Mouse (Mus musculus): ENCODE data around the gene Lrrc23. TPM values are rescaled to one million over a fixed set of nuclear protein-coding genes. Genes with fewer than 3 reads are reported as not detected.
A peak's percentile ranks its signal among the peaks of the same experiment; 100 is the strongest.

Gene Lrrc23
- polyA plus RNA-seq, 2 experiments: 0.09 TPM; not detected in 1

DNA sequence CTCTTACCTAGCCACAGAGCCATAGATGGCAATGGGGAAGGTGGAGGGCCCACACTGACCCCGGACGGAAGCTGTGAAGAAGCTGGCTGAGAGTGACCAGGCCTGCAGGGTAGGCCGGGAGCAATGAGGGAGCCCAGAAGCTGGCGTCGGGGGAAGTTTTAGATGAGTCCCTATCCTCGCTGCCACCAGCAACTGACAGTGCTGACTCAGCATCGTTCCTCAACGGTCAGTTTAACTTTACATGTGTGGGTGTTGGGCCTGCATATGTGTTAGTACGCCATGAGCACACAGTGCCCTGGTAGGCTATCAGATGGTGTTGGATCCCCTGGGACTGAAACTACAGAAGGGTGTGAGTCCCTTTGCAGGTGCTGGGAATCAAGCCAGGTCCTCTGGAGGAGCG, 55.1 kb downstream of the Lrrc23 start:
- DNase-seq (ENCODE audit: low read depth in 3 of 3, low spot score in 3 of 3): no peak

DNA sequence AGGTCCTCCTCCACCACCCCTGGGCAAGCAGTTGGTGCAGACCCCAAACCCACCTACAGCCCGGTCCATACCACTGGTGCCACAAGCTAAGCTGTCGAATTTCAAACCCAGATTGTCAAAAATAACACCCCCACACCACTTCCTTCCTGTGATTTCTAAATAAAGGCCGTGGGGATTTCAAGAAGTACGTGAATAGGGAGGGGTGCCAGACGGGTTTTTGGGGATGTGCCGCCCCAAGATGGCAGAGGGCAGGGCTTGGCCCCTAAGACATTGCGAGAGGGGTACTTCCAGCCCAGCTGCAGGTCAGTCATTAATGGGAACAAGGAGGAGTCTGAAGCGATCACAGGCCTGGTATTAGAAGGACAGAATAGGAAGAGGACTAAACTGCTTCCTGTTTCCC, 56.0 kb downstream of the Lrrc23 start:
- H3K9ac ChIP-seq (replicated peaks): no peak overlapping the region
- DNase-seq (ENCODE audit: low read depth in 3 of 3, low spot score in 3 of 3) (no peak), ATAC-seq (ENCODE audit: insufficient read depth) (no peak)
- H3K9me3 ChIP-seq (ENCODE audit: control insufficient read depth, low read length): no peaks in the 10 kb centered on the region
- WGBS (ENCODE audit: insufficient replicate concordance): 43% methylated on average over 8 of the region's 8 CpGs
- no peaks in the 10 kb centered on the region; the same call in 1 of the 2 replicates for H3K36me3 ChIP-seq (replicated peaks; ENCODE audit: control insufficient read depth, insufficient read depth, low read depth)
- no peak overlapping the region for H3K27ac ChIP-seq
- no peak overlapping the region for H3K4me2 ChIP-seq (ENCODE audit: low read depth)
- no peaks in the 10 kb centered on the region for H3K27me3 ChIP-seq (ENCODE audit: control insufficient read depth, insufficient read depth, low read length)
- TF ChIP-seq EP300 (IDR thresholded peaks at IDR 0.05; ENCODE audit: low read depth) (no peak), CTCF (IDR thresholded peaks at IDR 0.05; ENCODE audit: low read depth) (no peak)
- H3K4me3 ChIP-seq (ENCODE audit: insufficient read depth in 1 of 2, low read depth in 2 of 2, low read length in 2 of 2): no peak overlapping the region
- H3K4me1 ChIP-seq (replicated peaks; ENCODE audit: control insufficient read depth in 2 of 2, insufficient read depth in 2 of 2, low read length in 1 of 2): peaks cover 21 to 22% of the 10 kb centered on the region in 2 experiments

More for the DNA sequence above, 55.1 kb downstream of the Lrrc23 start:
- no peak for ATAC-seq (ENCODE audit: insufficient read depth)
- no peak overlapping the region for H3K4me2 ChIP-seq (ENCODE audit: low read depth)
- WGBS (ENCODE audit: insufficient replicate concordance): 56% methylated on average over 10 of the region's 10 CpGs
- H3K9me3 ChIP-seq (ENCODE audit: control insufficient read depth, low read length): no peaks in the 10 kb centered on the region
- H3K27me3 ChIP-seq (ENCODE audit: control insufficient read depth, insufficient read depth, low read length): no peaks in the 10 kb centered on the region
- TF ChIP-seq CTCF (IDR thresholded peaks at IDR 0.05; ENCODE audit: low read depth): no peak
- no peak for TF ChIP-seq EP300 (IDR thresholded peaks at IDR 0.05; ENCODE audit: low read depth)
- no peak overlapping the region for H3K4me3 ChIP-seq (ENCODE audit: insufficient read depth in 1 of 2, low read depth in 2 of 2, low read length in 2 of 2)
- H3K9ac ChIP-seq (replicated peaks): no peak overlapping the region
- H3K27ac ChIP-seq: no peak overlapping the region
- no peaks in the 10 kb centered on the region; the same call in 1 of the 2 replicates for H3K36me3 ChIP-seq (replicated peaks; ENCODE audit: control insufficient read depth, insufficient read depth, low read depth)
- peaks cover 12 to 16% of the 10 kb centered on the region in 2 experiments for H3K4me1 ChIP-seq (replicated peaks; ENCODE audit: control insufficient read depth in 2 of 2, insufficient read depth in 2 of 2, low read length in 1 of 2)

DNA sequence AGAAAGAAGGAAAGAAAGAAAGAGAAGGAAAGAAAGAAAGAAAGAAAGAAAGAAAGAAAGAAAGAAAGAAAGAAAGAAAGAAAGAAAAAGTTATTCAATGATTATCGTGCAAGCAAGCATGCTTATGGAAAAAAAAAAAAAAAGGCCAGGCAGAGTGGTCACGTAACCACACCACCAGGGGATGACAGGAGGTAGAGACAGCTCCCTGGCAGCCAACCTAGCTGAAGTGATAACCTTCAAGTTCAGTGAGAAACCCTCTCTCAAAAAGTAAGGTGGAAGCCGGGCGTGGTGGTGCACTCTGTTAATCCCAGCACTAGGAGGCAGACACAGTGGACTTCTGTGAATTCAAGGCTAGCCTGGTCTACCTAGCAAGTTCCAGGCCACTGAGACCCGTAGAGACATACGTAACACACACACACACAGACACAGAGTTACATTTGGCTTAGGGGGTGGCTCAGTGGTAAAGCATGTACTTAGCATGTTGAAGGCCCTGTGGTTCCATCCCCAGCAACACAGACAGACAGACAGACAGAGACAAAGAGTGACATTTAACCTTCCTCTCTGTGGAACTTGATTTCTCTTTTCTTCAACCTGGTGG, 56.6 kb downstream of the Lrrc23 start:
- H3K4me1 ChIP-seq (replicated peaks; ENCODE audit: control insufficient read depth in 2 of 2, insufficient read depth in 2 of 2, low read length in 1 of 2): peaks cover 21 to 22% of the 10 kb centered on the region in 2 experiments
- 52% methylated on average over 6 of the region's 6 CpGs for WGBS (ENCODE audit: insufficient replicate concordance)
- H3K9ac ChIP-seq (replicated peaks): peak overlapping the region; percentile 23
- H3K27me3 ChIP-seq (ENCODE audit: control insufficient read depth, insufficient read depth, low read length): no peaks in the 10 kb centered on the region
- H3K4me2 ChIP-seq (ENCODE audit: low read depth): no peak overlapping the region
- H3K27ac ChIP-seq: no peak overlapping the region
- peak; percentile 17; the same call in 1 of the 2 replicates for TF ChIP-seq CTCF (IDR thresholded peaks at IDR 0.05; ENCODE audit: low read depth)
- TF ChIP-seq EP300 (IDR thresholded peaks at IDR 0.05; ENCODE audit: low read depth): no peak
- no peak for DNase-seq (ENCODE audit: low read depth in 3 of 3, low spot score in 3 of 3)
- H3K36me3 ChIP-seq (replicated peaks; ENCODE audit: control insufficient read depth, insufficient read depth, low read depth): no peaks in the 10 kb centered on the region; the same call in 1 of the 2 replicates
- no peaks in the 10 kb centered on the region for H3K9me3 ChIP-seq (ENCODE audit: control insufficient read depth, low read length)
- ATAC-seq (ENCODE audit: insufficient read depth): no peak
- H3K4me3 ChIP-seq (ENCODE audit: insufficient read depth in 1 of 2, low read depth in 2 of 2, low read length in 2 of 2): no peak overlapping the region

DNA sequence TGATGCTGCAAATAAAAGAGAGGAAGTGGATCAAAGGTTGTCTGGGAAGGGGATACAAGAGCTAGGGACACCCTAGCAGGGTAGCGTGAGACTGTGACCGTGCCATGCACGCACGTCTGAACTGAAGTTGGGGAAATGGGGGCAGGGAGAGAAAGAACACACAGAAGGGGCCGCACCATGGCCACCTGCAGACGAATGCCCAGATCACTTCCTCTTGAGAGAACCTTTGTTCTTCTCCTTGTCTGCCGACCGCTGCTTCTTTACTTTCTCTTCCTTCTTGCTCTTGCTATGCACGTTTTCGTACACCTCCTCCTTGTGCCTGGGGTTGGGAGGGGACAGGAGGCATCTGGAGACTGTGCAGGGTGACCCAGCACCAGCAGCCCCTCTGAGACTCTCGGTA, 58.6 kb downstream of the Lrrc23 start:
- Histone ChIP-seq H3K9me3 (ENCODE audit: control insufficient read depth, low read length) (no peaks in the 10 kb centered on the region), H3K4me1 (replicated peaks; ENCODE audit: control insufficient read depth in 2 of 2, insufficient read depth in 2 of 2, low read length in 1 of 2) (peaks cover 21 to 22% of the 10 kb centered on the region in 2 experiments), H3K4me3 (ENCODE audit: insufficient read depth in 1 of 2, low read depth in 2 of 2, low read length in 2 of 2) (no peak overlapping the region), H3K36me3 (replicated peaks; ENCODE audit: control insufficient read depth, insufficient read depth, low read depth) (peaks cover 8% of the 10 kb centered on the region), H3K27ac (peak overlapping the region; percentile 15; the same call in 1 of the 2 replicates), H3K27me3 (ENCODE audit: control insufficient read depth, insufficient read depth, low read length) (no peaks in the 10 kb centered on the region), H3K9ac (replicated peaks) (no peak overlapping the region), H3K4me2 (ENCODE audit: low read depth) (no peak overlapping the region)
- DNase-seq (ENCODE audit: low read depth in 3 of 3, low spot score in 3 of 3) (no peak), ATAC-seq (ENCODE audit: insufficient read depth) (no peak)
- no peak for TF ChIP-seq CTCF (IDR thresholded peaks at IDR 0.05; ENCODE audit: low read depth)
- no peak for TF ChIP-seq EP300 (IDR thresholded peaks at IDR 0.05; ENCODE audit: low read depth)
- 68% methylated on average over 11 of the region's 11 CpGs for WGBS (ENCODE audit: insufficient replicate concordance)

Other genes with a start within 250 kb of the Lrrc23 start
- gene C1s1, start 237.4 kb downstream of the Lrrc23 start, polyA plus RNA-seq (2012; rRNA removed): 36.1 and 40.9 TPM in 2 replicates
- 23.9 and 26.4 TPM in 2 replicates for gene C1s1, start 237.4 kb downstream of the Lrrc23 start, polyA plus RNA-seq (2014; fragmentation: Nextera tagmentation; extraction: Ambion mirVana)
- gene C1rb, start 209.4 kb downstream of the Lrrc23 start, polyA plus RNA-seq (2012; rRNA removed): not detected in 2 replicates
- gene C1rb, start 209.4 kb downstream of the Lrrc23 start, polyA plus RNA-seq (2014; fragmentation: Nextera tagmentation; extraction: Ambion mirVana): not detected in 2 replicates
- gene C1s2, start 143.6 kb downstream of the Lrrc23 start, polyA plus RNA-seq (2012; rRNA removed): 0.01 TPM in 1 of 2 replicates, not detected in the other
- not detected in 2 replicates for gene C1s2, start 143.6 kb downstream of the Lrrc23 start, polyA plus RNA-seq (2014; fragmentation: Nextera tagmentation; extraction: Ambion mirVana)
- 61.4 and 65.7 TPM in 2 replicates for gene Lpcat3, start 116.7 kb downstream of the Lrrc23 start, polyA plus RNA-seq (2012; rRNA removed)
- gene Lpcat3, start 116.7 kb downstream of the Lrrc23 start, polyA plus RNA-seq (2014; fragmentation: Nextera tagmentation; extraction: Ambion mirVana): 64.2 and 67.0 TPM in 2 replicates
- gene Emg1, start 67.5 kb downstream of the Lrrc23 start, polyA plus RNA-seq (2012; rRNA removed): 91.1 and 103 TPM in 2 replicates
- gene Emg1, start 67.5 kb downstream of the Lrrc23 start, polyA plus RNA-seq (2014; fragmentation: Nextera tagmentation; extraction: Ambion mirVana): 147 and 162 TPM in 2 replicates
- gene Phb2, start 67.4 kb downstream of the Lrrc23 start, polyA plus RNA-seq (2012; rRNA removed): 101 and 124 TPM in 2 replicates
- 210 and 240 TPM in 2 replicates for gene Phb2, start 67.4 kb downstream of the Lrrc23 start, polyA plus RNA-seq (2014; fragmentation: Nextera tagmentation; extraction: Ambion mirVana)
- gene Ptpn6, start 41.0 kb downstream of the Lrrc23 start, polyA plus RNA-seq (2012; rRNA removed): 14.3 and 17.9 TPM in 2 replicates
- gene Ptpn6, start 41.0 kb downstream of the Lrrc23 start, polyA plus RNA-seq (2014; fragmentation: Nextera tagmentation; extraction: Ambion mirVana): 26.6 and 28.4 TPM in 2 replicates
- gene Grcc10, start 38.4 kb downstream of the Lrrc23 start, polyA plus RNA-seq (2012; rRNA removed): 27.9 and 50.2 TPM in 2 replicates
- 74.0 and 80.0 TPM in 2 replicates for gene Grcc10, start 38.4 kb downstream of the Lrrc23 start, polyA plus RNA-seq (2014; fragmentation: Nextera tagmentation; extraction: Ambion mirVana)
- 0.37 TPM in 1 of 2 replicates, not detected in the other for gene Gm45234, start 23.7 kb downstream of the Lrrc23 start, polyA plus RNA-seq (2012; rRNA removed)
- gene Gm45234, start 23.7 kb downstream of the Lrrc23 start, polyA plus RNA-seq (2014; fragmentation: Nextera tagmentation; extraction: Ambion mirVana): not detected in 2 replicates
- 2.5 and 2.8 TPM in 2 replicates for gene Atn1, start 23.2 kb downstream of the Lrrc23 start, polyA plus RNA-seq (2012; rRNA removed)
- gene Atn1, start 23.2 kb downstream of the Lrrc23 start, polyA plus RNA-seq (2014; fragmentation: Nextera tagmentation; extraction: Ambion mirVana): 0.58 and 1.5 TPM in 2 replicates
- gene Eno2, start 10.1 kb downstream of the Lrrc23 start, polyA plus RNA-seq (2012; rRNA removed): 0.47 and 0.50 TPM in 2 replicates
- gene Eno2, start 10.1 kb downstream of the Lrrc23 start, polyA plus RNA-seq (2014; fragmentation: Nextera tagmentation; extraction: Ambion mirVana): 0.09 TPM in 1 of 2 replicates, not detected in the other
- gene Spsb2, start 28.9 kb upstream of the Lrrc23 start, polyA plus RNA-seq (2012; rRNA removed): 4.1 and 5.0 TPM in 2 replicates
- 4.7 and 5.0 TPM in 2 replicates for gene Spsb2, start 28.9 kb upstream of the Lrrc23 start, polyA plus RNA-seq (2014; fragmentation: Nextera tagmentation; extraction: Ambion mirVana)
- 266 and 292 TPM in 2 replicates for gene Tpi1, start 34.6 kb upstream of the Lrrc23 start, polyA plus RNA-seq (2012; rRNA removed)
- 418 and 420 TPM in 2 replicates for gene Tpi1, start 34.6 kb upstream of the Lrrc23 start, polyA plus RNA-seq (2014; fragmentation: Nextera tagmentation; extraction: Ambion mirVana)
- 24.4 and 27.6 TPM in 2 replicates for gene Usp5, start 49.8 kb upstream of the Lrrc23 start, polyA plus RNA-seq (2012; rRNA removed)
- 38.0 and 42.5 TPM in 2 replicates for gene Usp5, start 49.8 kb upstream of the Lrrc23 start, polyA plus RNA-seq (2014; fragmentation: Nextera tagmentation; extraction: Ambion mirVana)
- gene Cdca3, start 49.8 kb upstream of the Lrrc23 start, polyA plus RNA-seq (2012; rRNA removed): 147 and 165 TPM in 2 replicates
- gene Cdca3, start 49.8 kb upstream of the Lrrc23 start, polyA plus RNA-seq (2014; fragmentation: Nextera tagmentation; extraction: Ambion mirVana): 205 and 206 TPM in 2 replicates
- gene Gnb3, start 60.5 kb upstream of the Lrrc23 start, polyA plus RNA-seq (2012; rRNA removed): 0.03 and 0.06 TPM in 2 replicates
- 0.23 TPM in 1 of 2 replicates, not detected in the other for gene Gnb3, start 60.5 kb upstream of the Lrrc23 start, polyA plus RNA-seq (2014; fragmentation: Nextera tagmentation; extraction: Ambion mirVana)
- gene P3h3, start 78.0 kb upstream of the Lrrc23 start, polyA plus RNA-seq (2012; rRNA removed): 3.2 and 3.5 TPM in 2 replicates
- 0.83 and 0.88 TPM in 2 replicates for gene P3h3, start 78.0 kb upstream of the Lrrc23 start, polyA plus RNA-seq (2014; fragmentation: Nextera tagmentation; extraction: Ambion mirVana)
- gene Gpr162, start 84.3 kb upstream of the Lrrc23 start, polyA plus RNA-seq (2012; rRNA removed): 0.03 and 0.18 TPM in 2 replicates
- not detected in 2 replicates for gene Gpr162, start 84.3 kb upstream of the Lrrc23 start, polyA plus RNA-seq (2014; fragmentation: Nextera tagmentation; extraction: Ambion mirVana)
- gene Cd4, start 108.5 kb upstream of the Lrrc23 start, polyA plus RNA-seq (2012; rRNA removed): 0.07 and 0.10 TPM in 2 replicates
- gene Cd4, start 108.5 kb upstream of the Lrrc23 start, polyA plus RNA-seq (2014; fragmentation: Nextera tagmentation; extraction: Ambion mirVana): 0.03 TPM in 1 of 2 replicates, not detected in the other
- 0.10 and 0.11 TPM in 2 replicates for gene Lag3, start 132.0 kb upstream of the Lrrc23 start, polyA plus RNA-seq (2012; rRNA removed)
- 0.17 TPM in 1 of 2 replicates, not detected in the other for gene Lag3, start 132.0 kb upstream of the Lrrc23 start, polyA plus RNA-seq (2014; fragmentation: Nextera tagmentation; extraction: Ambion mirVana)
- gene Ptms, start 140.4 kb upstream of the Lrrc23 start, polyA plus RNA-seq (2012; rRNA removed): 109 and 131 TPM in 2 replicates
- 29.7 and 39.7 TPM in 2 replicates for gene Ptms, start 140.4 kb upstream of the Lrrc23 start, polyA plus RNA-seq (2014; fragmentation: Nextera tagmentation; extraction: Ambion mirVana)
- 85.0 and 96.5 TPM in 2 replicates for gene Mlf2, start 151.7 kb upstream of the Lrrc23 start, polyA plus RNA-seq (2012; rRNA removed)
- 98.1 and 116 TPM in 2 replicates for gene Mlf2, start 151.7 kb upstream of the Lrrc23 start, polyA plus RNA-seq (2014; fragmentation: Nextera tagmentation; extraction: Ambion mirVana)
- gene Cops7a, start 185.8 kb upstream of the Lrrc23 start, polyA plus RNA-seq (2012; rRNA removed): 57.8 and 62.6 TPM in 2 replicates
- gene Cops7a, start 185.8 kb upstream of the Lrrc23 start, polyA plus RNA-seq (2014; fragmentation: Nextera tagmentation; extraction: Ambion mirVana): 51.5 and 52.6 TPM in 2 replicates
- 0.07 and 0.09 TPM in 2 replicates for gene Pianp, start 217.0 kb upstream of the Lrrc23 start, polyA plus RNA-seq (2012; rRNA removed)
- gene Pianp, start 217.0 kb upstream of the Lrrc23 start, polyA plus RNA-seq (2014; fragmentation: Nextera tagmentation; extraction: Ambion mirVana): not detected in 2 replicates
- gene Zfp384, start 229.4 kb upstream of the Lrrc23 start, polyA plus RNA-seq (2012; rRNA removed): 20.2 and 22.2 TPM in 2 replicates
- 2.9 and 3.1 TPM in 2 replicates for gene Zfp384, start 229.4 kb upstream of the Lrrc23 start, polyA plus RNA-seq (2014; fragmentation: Nextera tagmentation; extraction: Ambion mirVana)

Data from liver, embryonic 14.5 days (tissue).